In genomic region chr2:124369991-124370390, GRCm38 (mm10) we compare ENCODE assay signal across 8 mouse cellular contexts.
A peak's percentile ranks its signal among the peaks of the same experiment; 100 is the strongest.
DNase-seq lines count a peak whose midpoint lies in the region; ATAC-seq and TF ChIP-seq lines count a peak whose summit lies in the region.
"Had no signal": no experiment of that assay in that cellular context is flagged by ENCODE, and none has a peak within 500 bp of the region (broad histone marks: within the 10 kb centered on the region; RNA-seq: fewer than 3 reads in every experiment).

No protein-coding gene starts in this region.

- H3K36me3 ChIP-seq in midbrain, postnatal 0 days (ENCODE audit: insufficient read depth, low read length), result no peaks in the 10 kb centered on the region
- no peaks in the 10 kb centered on the region for H3K36me3 ChIP-seq in midbrain, embryonic 10.5 days
- no peaks in the 10 kb centered on the region for H3K36me3 ChIP-seq in heart, embryonic 12.5 days
- H3K36me3 ChIP-seq: neural tube, embryonic 13.5 days had no signal

- 41% methylated on average over 2 of the region's 2 CpGs for WGBS in midbrain, postnatal 0 days
- WGBS in midbrain, embryonic 10.5 days, result 59% methylated on average over 2 of the region's 2 CpGs
- 32% methylated on average over 2 of the region's 2 CpGs for WGBS in heart, embryonic 12.5 days

- peak; percentile 60; the same call in 1 of the 2 replicates for ATAC-seq in midbrain, postnatal 0 days (ENCODE audit: low FRiP score)
- ATAC-seq in heart, embryonic 12.5 days (ENCODE audit: insufficient number of reproducible peaks, low FRiP score), result no peak

- no peaks in the 10 kb centered on the region for H3K9me3 ChIP-seq in midbrain, postnatal 0 days (ENCODE audit: low read length)
- H3K9me3 ChIP-seq in midbrain, embryonic 10.5 days (replicated peaks), result no peaks in the 10 kb centered on the region
- H3K9me3 ChIP-seq in heart, embryonic 12.5 days (replicated peaks), result no peaks in the 10 kb centered on the region
- H3K9me3 ChIP-seq: neural tube, embryonic 13.5 days had no signal

- no peak overlapping the region for H3K4me3 ChIP-seq in midbrain, postnatal 0 days (ENCODE audit: low read depth, low read length)
- no peak overlapping the region for H3K4me3 ChIP-seq in midbrain, embryonic 10.5 days
- H3K4me3 ChIP-seq in heart, embryonic 12.5 days, result no peak overlapping the region
- H3K4me3 ChIP-seq: neural tube, embryonic 13.5 days had no signal

- TF ChIP-seq CTCF in midbrain, postnatal 0 days (IDR thresholded peaks at IDR 0.05), result no peak

- no peak overlapping the region for H3K4me2 ChIP-seq in midbrain, postnatal 0 days (ENCODE audit: low read depth, low read length, poor library complexity, severe bottlenecking)
- no peak overlapping the region for H3K4me2 ChIP-seq in heart, embryonic 12.5 days
- H3K4me2 ChIP-seq: neural tube, embryonic 13.5 days had no signal

- H3K9ac ChIP-seq in midbrain, postnatal 0 days (replicated peaks; ENCODE audit: low read length, poor library complexity, severe bottlenecking), result no peak overlapping the region
- no peak overlapping the region for H3K9ac ChIP-seq in heart, embryonic 12.5 days
- H3K9ac ChIP-seq: neural tube, embryonic 13.5 days had no signal

- no peaks in the 10 kb centered on the region for H3K27me3 ChIP-seq in midbrain, postnatal 0 days (ENCODE audit: insufficient read depth, low read length)
- no peaks in the 10 kb centered on the region for H3K27me3 ChIP-seq in midbrain, embryonic 10.5 days (ENCODE audit: low read depth, poor library complexity, severe bottlenecking)
- H3K27me3 ChIP-seq in heart, embryonic 12.5 days (replicated peaks), result no peaks in the 10 kb centered on the region
- H3K27me3 ChIP-seq: neural tube, embryonic 13.5 days had no signal

- H3K27ac ChIP-seq in midbrain, postnatal 0 days (ENCODE audit: low read depth, low read length), result no peak overlapping the region
- H3K27ac ChIP-seq in midbrain, embryonic 10.5 days (replicated peaks), result no peak overlapping the region
- peak overlapping the region; percentile 73 for H3K27ac ChIP-seq in heart, embryonic 12.5 days (ENCODE audit: poor library complexity, severe bottlenecking)
- H3K27ac ChIP-seq: neural tube, embryonic 13.5 days had no signal

- no peaks in the 10 kb centered on the region for H3K4me1 ChIP-seq in midbrain, postnatal 0 days (ENCODE audit: insufficient read depth, low read length)
- H3K4me1 ChIP-seq in midbrain, embryonic 10.5 days, result no peaks in the 10 kb centered on the region
- H3K4me1 ChIP-seq in heart, embryonic 12.5 days (replicated peaks), result peaks cover 26% of the 10 kb centered on the region
- H3K4me1 ChIP-seq: neural tube, embryonic 13.5 days had no signal

- peak; percentile 80 for DNase-seq in midbrain, postnatal 0 days (ENCODE audit: low spot score)
- DNase-seq in midbrain, embryonic 10.5 days (ENCODE audit: low spot score), result no peak
- peak; percentile 4 for DNase-seq in cerebellum, adult 8-10 months
- peak; percentile 67 to 78 for DNase-seq in kidney, postnatal 4 days
- DNase-seq in yolk sac, embryonic 10.5 days (ENCODE audit: low spot score), result no peak
- no peak for DNase-seq in layer of hippocampus, postnatal 36 days

Comparison
In these comparisons a context has a peak if more than half of its experiments do, and no peak if none do; other contexts are left out.
1. DNase-seq: peak in midbrain, postnatal 0 days (single experiment), cerebellum, adult 8-10 months (single experiment) and kidney, postnatal 4 days (2 of 2); none in midbrain, embryonic 10.5 days (single experiment), yolk sac, embryonic 10.5 days (single experiment) and layer of hippocampus, postnatal 36 days (0 of 2).